Mouse (Mus musculus) C2C12 (cell line): ENCODE results near the gene Prr3. TPM values are rescaled to one million over a fixed set of nuclear protein-coding genes. Genes with fewer than 3 reads are reported as not detected.

Experiments used
- H3K27me3 ChIP-seq: one replicate; pipeline ENCODE4 v1.6.1; 2011; ENCODE audit not compliant: control insufficient read depth, insufficient read depth, insufficient read length
- H3K36me3 ChIP-seq: one replicate; pipeline ENCODE4 v1.6.1; 2011; ENCODE audit not compliant: control insufficient read depth, insufficient read depth
- H3K4me3 ChIP-seq: one replicate; pipeline ENCODE4 v1.5.1; 2011; ENCODE audit warnings: mild to moderate bottlenecking, control low read depth; ENCODE audit not compliant: poor library complexity, insufficient read depth, severe bottlenecking
- H3K79me2 ChIP-seq: one replicate; pipeline ENCODE4 v1.6.1; 2011; ENCODE audit not compliant: control insufficient read depth, insufficient read depth
- H3K79me3 ChIP-seq: one replicate; pipeline ENCODE4 v1.6.1; 2011; ENCODE audit warnings: low read depth, control low read depth
- H3ac ChIP-seq: one replicate; pipeline ENCODE3; 2011; ENCODE audit warnings: low read depth; ENCODE audit not compliant: control insufficient read depth, insufficient read length
- CEBPB ChIP-seq: IDR thresholded peaks from one replicate; pipeline ENCODE4 v1.6.1; 2011; ENCODE audit warnings: low read depth, mild to moderate bottlenecking, control low read depth, moderate library complexity
- CTCF ChIP-seq: IDR thresholded peaks from one replicate; pipeline ENCODE4 v1.5.1; 2011; ENCODE audit not compliant: control insufficient read depth, insufficient read depth, insufficient read length
- FOSL1 ChIP-seq: IDR thresholded peaks from one replicate; pipeline ENCODE4 v1.8.0; 2011; ENCODE audit warnings: mild to moderate bottlenecking, low read length; ENCODE audit not compliant: poor library complexity, insufficient read depth, severe bottlenecking
- MAX ChIP-seq: IDR thresholded peaks from one replicate; pipeline ENCODE4 v1.6.1; 2011; ENCODE audit warnings: mild to moderate bottlenecking, control low read depth
- MYOD1 ChIP-seq: IDR thresholded peaks from one replicate; pipeline ENCODE4 v1.6.1; 2011; ENCODE audit warnings: low read depth; ENCODE audit not compliant: control insufficient read depth, insufficient read length
- MYOG ChIP-seq: IDR thresholded peaks from one replicate; pipeline ENCODE4 v1.6.1; 2011; ENCODE audit not compliant: control insufficient read depth, insufficient read length; ENCODE audit errors: extremely low read depth
- USF1 ChIP-seq: IDR thresholded peaks from one replicate; pipeline ENCODE4 v1.6.1; 2011; ENCODE audit warnings: low read depth, mild to moderate bottlenecking, control low read depth, moderate library complexity
- polyA plus RNA-seq: library from polyadenylated mRNA; unstranded; fragments of >200 nt; fragmentation: generic; extraction: Trizol; gene quantifications from one replicate; pipeline ENCODE4 v1.2.1, GENCODE M21; 2012; ENCODE audit warnings: missing spikeins

Gene Prr3
- polyA plus RNA-seq, 1 experiment, result 13.7 TPM

- peaks cover 74% of the 10 kb centered on the region for H3K79me3 ChIP-seq
- H3K36me3 ChIP-seq, result peaks cover 19% of the 10 kb centered on the region
- H3K79me2 ChIP-seq, result peaks cover 90% of the 10 kb centered on the region
- H3K4me3 ChIP-seq, result no peak overlapping the region
- peak; percentile 8 for TF ChIP-seq MYOD1
- peak; percentile 50 for TF ChIP-seq FOSL1
- TF ChIP-seq CTCF, result no peak
- no peak overlapping the region for H3ac ChIP-seq
- no peaks in the 10 kb centered on the region for H3K27me3 ChIP-seq
Observed at GRCm38 (mm10) chr17:36001966-36002365, 21.9 kb upstream of the Prr3 start.

DNA sequence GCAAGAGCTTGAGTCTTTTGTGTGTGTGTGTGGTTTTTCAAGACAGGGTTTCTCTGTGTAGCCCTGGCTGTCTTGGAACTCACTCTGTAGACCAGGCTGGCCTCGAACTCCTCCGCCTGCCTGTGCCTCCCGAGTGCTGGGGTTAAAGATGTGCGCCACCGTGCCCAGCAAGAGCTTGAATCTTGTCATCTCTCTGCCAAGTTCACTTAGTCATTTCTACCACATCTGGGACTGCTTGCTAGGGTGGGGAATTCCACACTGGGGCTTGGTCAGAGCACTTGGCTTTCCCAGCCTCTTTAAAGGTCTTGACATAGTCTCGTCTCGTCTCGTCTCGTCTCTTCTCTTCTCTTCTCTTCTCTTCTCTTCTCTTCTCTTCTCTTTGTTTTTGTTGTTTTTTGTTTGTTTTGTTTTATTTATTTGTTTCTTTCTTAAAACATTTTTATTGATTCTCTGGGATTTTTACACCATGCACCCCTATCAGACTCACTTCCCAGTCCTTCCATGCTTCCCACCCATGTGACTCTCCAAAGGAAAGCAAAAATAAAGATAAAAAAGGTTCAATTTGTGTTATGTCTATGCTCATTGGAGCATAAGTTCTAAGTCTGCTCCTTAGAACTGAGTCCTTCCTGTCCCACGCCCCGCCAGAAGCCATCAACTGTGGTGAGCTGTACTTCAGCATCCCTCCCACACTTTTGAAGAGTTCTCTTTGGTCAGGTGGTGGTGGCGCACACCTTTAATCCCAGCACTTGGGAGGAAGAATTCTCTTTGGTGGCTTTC, 21.3 kb upstream of the Prr3 start:
- H3K36me3 ChIP-seq, result peaks cover 19% of the 10 kb centered on the region
- H3K4me3 ChIP-seq, result no peak overlapping the region
- no peak overlapping the region for H3ac ChIP-seq
- H3K79me3 ChIP-seq, result peaks cover 67% of the 10 kb centered on the region
- TF ChIP-seq FOSL1 (no peak), USF1 (peak; percentile 8), MAX (peak; percentile 21)
- peaks cover 85% of the 10 kb centered on the region for H3K79me2 ChIP-seq
- no peaks in the 10 kb centered on the region for H3K27me3 ChIP-seq

DNA sequence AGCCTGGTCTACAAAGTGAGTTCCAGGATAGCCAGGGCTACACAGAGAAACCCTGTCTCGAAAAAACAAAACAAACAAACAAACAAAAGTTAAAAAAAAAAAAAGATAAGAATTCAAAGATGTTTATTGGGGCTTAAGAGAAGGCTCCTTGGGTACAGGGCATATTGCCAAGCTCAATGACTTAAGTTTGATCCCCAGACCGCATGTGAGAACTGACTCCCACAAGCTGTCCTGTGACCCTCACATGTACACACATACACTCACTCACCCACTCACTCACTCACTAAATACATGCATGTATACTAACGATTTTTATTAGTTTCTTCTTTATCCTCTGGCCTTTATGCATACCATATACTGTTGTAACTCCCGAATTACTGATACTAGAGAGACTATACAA, 20.3 kb upstream of the Prr3 start:
- Histone ChIP-seq H3ac (no peak overlapping the region), H3K4me3 (no peak overlapping the region), H3K79me2 (peaks cover 85% of the 10 kb centered on the region), H3K27me3 (no peaks in the 10 kb centered on the region), H3K36me3 (peaks cover 19% of the 10 kb centered on the region), H3K79me3 (peaks cover 65% of the 10 kb centered on the region)
- no peak for TF ChIP-seq MYOG

- Histone ChIP-seq H3K27me3 (no peaks in the 10 kb centered on the region), H3K79me3 (peaks cover 61% of the 10 kb centered on the region), H3ac (no peak overlapping the region), H3K79me2 (peaks cover 85% of the 10 kb centered on the region), H3K4me3 (no peak overlapping the region), H3K36me3 (peaks cover 12% of the 10 kb centered on the region)
- no peak for TF ChIP-seq CEBPB
Observed at GRCm38 (mm10) chr17:35999356-35999755, 19.3 kb upstream of the Prr3 start.

DNA sequence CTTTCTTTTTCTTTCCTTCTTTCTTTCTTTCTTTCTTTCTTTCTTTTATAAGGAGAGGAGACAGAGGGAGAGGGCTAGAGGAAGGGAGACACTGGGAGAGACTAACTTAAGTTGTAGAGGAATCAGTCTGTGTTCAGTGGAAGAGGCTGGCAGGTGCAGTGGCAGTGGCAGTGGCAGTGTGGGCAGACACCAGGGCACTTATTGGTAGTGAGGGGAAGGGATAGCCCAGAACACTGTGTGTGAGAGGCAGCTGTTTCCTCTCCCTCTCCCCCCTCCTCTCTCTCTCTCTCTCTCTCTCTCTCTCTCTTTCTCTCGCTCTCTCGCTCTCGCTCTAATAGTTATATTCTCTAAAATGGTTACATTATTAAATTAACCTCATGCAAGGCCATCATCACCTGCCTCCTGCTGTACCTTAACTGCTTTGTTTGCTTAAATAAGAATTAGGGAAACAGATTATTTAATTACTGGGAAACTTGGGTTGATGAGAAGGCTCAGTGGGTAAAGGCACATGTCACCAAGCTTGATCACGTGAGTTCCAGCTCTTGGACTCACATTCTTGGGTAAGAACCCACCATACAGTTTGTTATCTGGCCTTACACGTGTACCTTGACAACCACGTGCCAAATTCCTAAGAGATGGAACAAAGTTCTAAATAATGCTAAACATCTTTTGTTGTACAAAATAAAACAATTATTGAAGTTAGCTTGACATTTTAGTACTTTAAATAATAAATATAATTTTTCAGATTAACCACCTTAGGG, 18.7 kb upstream of the Prr3 start:
- Histone ChIP-seq H3K79me3 (peaks cover 55% of the 10 kb centered on the region), H3ac (no peak overlapping the region), H3K27me3 (no peaks in the 10 kb centered on the region), H3K79me2 (peaks cover 81% of the 10 kb centered on the region), H3K36me3 (peaks cover 6% of the 10 kb centered on the region), H3K4me3 (no peak overlapping the region)
- no peak for TF ChIP-seq FOSL1
- TF ChIP-seq MAX, result no peak
- no peak for TF ChIP-seq CEBPB
- no peak for TF ChIP-seq CTCF
- no peak for TF ChIP-seq MYOD1
- no peak for TF ChIP-seq USF1
- TF ChIP-seq MYOG, result no peak

- H3K4me3 ChIP-seq, result no peak overlapping the region
- no peak overlapping the region for H3ac ChIP-seq
- peaks cover 49% of the 10 kb centered on the region for H3K79me3 ChIP-seq
- peaks cover 3% of the 10 kb centered on the region for H3K36me3 ChIP-seq
- no peaks in the 10 kb centered on the region for H3K27me3 ChIP-seq
- peaks cover 72% of the 10 kb centered on the region for H3K79me2 ChIP-seq
- no peak for TF ChIP-seq FOSL1
Observed at GRCm38 (mm10) chr17:35997713-35998510, 17.9 kb upstream of the Prr3 start.
